Mouse (Mus musculus) adrenal gland, adult 18-20 months (tissue): ENCODE data around the gene Edem1. TPM values are rescaled to one million over a fixed set of nuclear protein-coding genes. Genes with fewer than 3 reads are reported as not detected.

Source experiments
- DNase-seq, 2 experiments: peaks; one replicate each; pipeline ENCODE4 v3.0.0; 2021 to 2022; ENCODE audit warnings: low spot score in 2 of 2
- total RNA-seq, 2 experiments: library from RNA; stranded (reverse); gene quantifications; 1 replicate in 1 of 2; 2 replicates in 1 of 2; pipeline ENCODE4 v1.2.3; 2021

Gene Edem1
- total RNA-seq, 2 experiments from 2014 or later: 45.3 to 49.3 TPM

- DNase-seq: no peak
These were observed 42.0 kb downstream of the Edem1 start for GRCm38 (mm10) chr6:108870421-108870820.

- DNase-seq: no peak
These were observed 42.8 kb downstream of the Edem1 start for GRCm38 (mm10) chr6:108871251-108871650.

GRCm38 (mm10) chr6:108875344-108875743 is 46.9 kb downstream of the Edem1 start:
- no peak for DNase-seq

GRCm38 (mm10) chr6:108876052-108876451 is 47.6 kb downstream of the Edem1 start:
- DNase-seq: no peak

DNA sequence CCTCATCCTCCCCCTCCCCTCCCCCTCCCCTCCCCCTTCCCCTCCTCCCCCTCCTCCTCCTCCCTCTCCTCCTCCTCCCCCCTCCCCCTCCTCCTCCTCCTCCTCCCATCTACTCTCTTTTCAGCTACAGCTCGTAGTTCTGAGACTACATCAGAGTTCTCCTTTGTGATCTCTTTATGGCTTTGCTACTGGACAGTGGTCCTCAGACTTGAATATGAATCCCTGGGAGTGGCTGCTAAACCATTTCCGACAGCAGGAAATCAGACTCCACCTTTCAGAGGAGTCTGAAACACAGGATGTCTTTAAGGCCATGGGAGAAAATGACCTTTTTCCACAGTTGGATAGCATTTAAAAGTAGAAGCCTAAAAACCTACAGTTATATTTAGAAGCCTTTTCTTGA is 48.0 kb downstream of the Edem1 start:
- no peak for DNase-seq

- DNase-seq: no peak
These were observed 52.0 kb downstream of the Edem1 start for GRCm38 (mm10) chr6:108880368-108881013.

- no peak for DNase-seq
These were observed 52.6 kb downstream of the Edem1 start for GRCm38 (mm10) chr6:108881074-108881473.

DNA sequence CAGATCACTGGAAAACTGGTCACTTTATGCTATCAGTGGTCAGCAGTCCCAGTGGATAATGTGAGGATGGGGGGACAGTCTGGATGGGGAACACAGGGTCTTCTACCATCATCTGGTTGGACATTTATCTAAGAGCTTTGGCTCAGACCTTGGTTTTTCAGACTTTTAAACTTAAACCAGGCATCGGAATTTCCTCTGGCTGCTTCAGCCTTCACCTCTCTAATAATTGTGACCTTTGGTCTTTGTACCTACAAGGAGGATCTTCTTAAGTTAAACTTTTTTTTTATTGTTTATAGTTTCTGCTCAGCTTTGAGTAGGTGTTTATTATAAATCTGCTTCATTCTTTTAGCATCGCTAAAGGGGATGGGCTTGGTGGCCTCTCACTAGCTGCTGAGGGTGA is 55.4 kb downstream of the Edem1 start:
- no peak for DNase-seq

- DNase-seq: no peak
These were observed 56.2 kb downstream of the Edem1 start for GRCm38 (mm10) chr6:108884603-108885002.

DNA sequence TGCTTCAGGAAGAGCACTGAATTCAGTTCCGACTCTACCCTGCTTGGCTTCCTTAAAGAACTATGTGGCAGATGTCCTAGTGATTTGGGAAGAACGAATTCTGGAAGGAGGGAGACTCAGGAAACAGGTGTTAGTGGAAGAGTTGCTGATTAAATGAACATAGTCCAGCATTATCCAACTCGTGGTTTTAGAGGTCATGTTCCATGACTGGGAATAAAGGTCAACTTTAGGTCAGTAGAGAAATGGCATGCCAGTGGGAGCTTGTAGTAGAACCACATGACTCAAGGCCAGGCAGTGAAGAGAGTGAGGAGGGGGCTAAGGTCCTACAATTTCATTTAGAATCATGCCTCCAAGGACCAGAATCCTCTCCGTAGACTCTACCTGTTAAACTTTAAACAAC is 57.9 kb downstream of the Edem1 start:
- no peak for DNase-seq

- no peak for DNase-seq
These were observed 64.1 kb downstream of the Edem1 start for GRCm38 (mm10) chr6:108892589-108892988.

DNA sequence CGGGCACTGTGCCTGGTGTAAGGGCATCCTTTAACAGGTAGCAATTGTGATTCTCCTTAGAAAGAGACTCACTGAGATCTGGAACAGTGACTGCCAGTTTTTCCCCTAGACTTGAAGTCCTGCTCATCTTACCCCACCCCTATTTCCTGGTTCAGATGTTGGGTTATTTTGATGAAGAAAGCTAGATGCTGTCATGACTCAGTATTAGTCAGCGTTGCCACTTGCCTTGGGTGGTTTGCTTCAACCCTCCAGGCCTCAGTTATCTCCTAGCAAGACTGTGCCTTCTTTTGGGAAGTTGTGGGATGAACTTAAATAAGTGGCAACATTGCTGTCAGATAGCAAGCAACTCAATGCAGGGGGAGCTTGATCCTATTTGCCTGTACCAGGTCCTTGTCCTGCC is 66.7 kb downstream of the Edem1 start:
- no peak for DNase-seq

GRCm38 (mm10) chr6:108895976-108896375 is 67.5 kb downstream of the Edem1 start:
- DNase-seq: no peak

- no peak for DNase-seq
These were observed 68.2 kb downstream of the Edem1 start for GRCm38 (mm10) chr6:108896525-108897087.

GRCm38 (mm10) chr6:108899231-108899630 is 70.8 kb downstream of the Edem1 start:
- DNase-seq: no peak

GRCm38 (mm10) chr6:108902124-108902523 is 73.7 kb downstream of the Edem1 start:
- DNase-seq: no peak

DNA sequence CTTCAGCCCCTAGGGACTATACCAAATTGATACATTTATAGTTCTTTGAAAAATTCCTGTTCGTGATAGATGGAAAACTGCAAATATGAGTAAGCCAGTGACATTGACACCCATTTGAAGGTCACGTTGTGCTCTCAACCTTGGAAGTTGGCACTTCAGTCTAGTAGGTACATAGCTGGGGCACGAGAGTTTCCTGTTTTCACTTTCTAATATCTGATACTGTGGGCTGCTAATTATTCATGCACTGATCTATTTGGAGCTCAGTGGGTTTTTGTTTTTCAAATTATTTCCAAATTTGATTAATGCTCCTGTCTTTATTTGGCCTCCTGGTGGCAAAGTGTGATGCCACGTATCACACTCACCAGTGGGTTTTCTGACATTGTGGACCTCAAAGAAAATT is 74.8 kb downstream of the Edem1 start:
- DNase-seq: no peak

DNA sequence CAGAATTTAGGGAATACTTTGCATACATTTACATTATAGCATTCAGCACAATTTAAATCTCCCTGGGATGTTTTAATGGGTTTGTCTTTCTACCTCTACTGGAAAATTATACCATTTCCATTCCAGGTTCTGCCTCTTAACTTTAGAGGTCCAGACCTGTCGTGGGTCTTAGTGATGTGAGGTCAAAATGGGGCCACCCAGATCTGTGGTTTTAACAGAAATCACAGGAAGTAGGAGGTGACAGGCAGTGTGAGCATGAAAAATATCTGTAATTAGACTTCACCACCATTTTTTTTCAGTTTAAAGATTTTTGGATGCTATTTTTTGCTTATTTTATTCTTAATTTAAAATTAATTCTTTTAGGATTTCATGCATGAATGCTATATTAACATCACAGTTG is 78.1 kb downstream of the Edem1 start:
- no peak for DNase-seq

Other genes with a start within 250 kb of the Edem1 start
- gene Bhlhe40, start 168.0 kb upstream of the Edem1 start, total RNA-seq: 10 to 100 TPM; 66.3 to 85.9 TPM
- 100 to 1,000 TPM; 107 to 126 TPM for gene Arl8b, start 45.5 kb upstream of the Edem1 start, total RNA-seq